Mouse (Mus musculus) embryo, embryonic 10 days (tissue): Measurements from ENCODE around the gene Rasgrf1.
"Not testable (repeated sequence)": the region's sequence is repeated elsewhere in the genome, so short reads cannot be mapped to it uniquely, and the experiment has no call there.

Experiments
- DNase-seq: peaks from one replicate; pipeline ENCODE4 v3.0.0-alpha.2; 2015; ENCODE audit warnings: low spot score

The Rasgrf1 gene

GRCm38 (mm10) chr9:90036313-90036712 is 126.6 kb downstream of the Rasgrf1 start:
- no peak for DNase-seq

DNA sequence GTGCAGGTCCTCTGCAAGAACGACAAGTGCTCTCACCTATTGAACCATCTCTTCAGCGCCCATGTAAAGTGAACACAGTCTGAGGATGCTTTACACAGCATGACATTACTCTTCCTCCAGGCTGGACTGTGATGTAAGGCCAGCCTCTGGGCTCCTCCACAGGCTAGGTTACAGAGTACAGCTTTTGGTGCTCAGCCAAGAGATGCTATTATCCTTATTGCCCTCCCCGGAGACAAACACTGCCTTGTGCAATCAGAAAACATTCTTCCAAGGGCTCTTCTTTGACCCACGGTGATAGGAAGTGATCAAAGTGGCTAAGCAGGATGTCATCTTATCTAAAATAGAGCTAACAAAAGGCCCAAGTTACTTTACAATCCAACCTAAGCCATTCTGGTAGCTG is 128.8 kb downstream of the Rasgrf1 start:
- DNase-seq: no peak

GRCm38 (mm10) chr9:90040916-90041315 is 131.2 kb downstream of the Rasgrf1 start:
- DNase-seq: no peak

DNA sequence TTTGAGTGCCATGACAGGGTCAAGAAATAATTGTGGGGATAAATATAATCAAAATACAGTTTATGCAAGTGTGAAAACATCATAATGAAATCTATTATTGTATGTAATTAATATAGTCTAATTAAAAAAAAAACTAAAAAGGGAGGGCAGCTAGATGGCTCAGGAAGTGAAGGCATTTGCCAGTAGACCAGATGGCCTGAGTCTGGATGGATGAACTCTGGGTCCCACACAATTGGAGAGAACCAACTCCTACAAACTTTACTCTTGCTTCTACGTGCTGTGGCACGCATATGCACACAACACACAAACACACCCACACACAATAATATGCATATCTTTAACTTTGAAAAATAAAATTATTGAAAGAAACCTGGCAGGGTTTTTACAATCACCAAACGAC is 131.8 kb downstream of the Rasgrf1 start:
- DNase-seq: no peak

DNA sequence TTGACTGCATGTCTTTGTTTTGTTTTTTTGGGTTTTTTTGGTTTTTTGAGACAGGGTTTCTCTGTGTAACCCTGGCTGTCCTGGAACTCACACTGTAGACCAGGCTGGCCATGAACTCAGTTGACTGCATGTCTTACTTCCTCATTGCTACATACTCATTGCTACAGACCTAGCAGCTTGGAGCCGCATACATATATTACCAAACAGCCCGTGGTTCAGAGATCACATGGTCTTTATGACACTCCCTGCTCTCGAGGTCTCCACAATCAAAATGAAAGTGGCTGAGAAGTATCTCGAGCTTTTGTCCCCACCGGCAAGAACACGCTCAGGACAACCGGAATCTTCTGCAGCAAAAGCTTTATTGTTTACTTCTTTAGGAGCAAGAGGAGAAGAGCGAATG is 133.2 kb downstream of the Rasgrf1 start:
- DNase-seq: not testable (repeated sequence)

- DNase-seq: no peak
Measured at GRCm38 (mm10) chr9:90045191-90045590, 135.5 kb downstream of the Rasgrf1 start.

DNA sequence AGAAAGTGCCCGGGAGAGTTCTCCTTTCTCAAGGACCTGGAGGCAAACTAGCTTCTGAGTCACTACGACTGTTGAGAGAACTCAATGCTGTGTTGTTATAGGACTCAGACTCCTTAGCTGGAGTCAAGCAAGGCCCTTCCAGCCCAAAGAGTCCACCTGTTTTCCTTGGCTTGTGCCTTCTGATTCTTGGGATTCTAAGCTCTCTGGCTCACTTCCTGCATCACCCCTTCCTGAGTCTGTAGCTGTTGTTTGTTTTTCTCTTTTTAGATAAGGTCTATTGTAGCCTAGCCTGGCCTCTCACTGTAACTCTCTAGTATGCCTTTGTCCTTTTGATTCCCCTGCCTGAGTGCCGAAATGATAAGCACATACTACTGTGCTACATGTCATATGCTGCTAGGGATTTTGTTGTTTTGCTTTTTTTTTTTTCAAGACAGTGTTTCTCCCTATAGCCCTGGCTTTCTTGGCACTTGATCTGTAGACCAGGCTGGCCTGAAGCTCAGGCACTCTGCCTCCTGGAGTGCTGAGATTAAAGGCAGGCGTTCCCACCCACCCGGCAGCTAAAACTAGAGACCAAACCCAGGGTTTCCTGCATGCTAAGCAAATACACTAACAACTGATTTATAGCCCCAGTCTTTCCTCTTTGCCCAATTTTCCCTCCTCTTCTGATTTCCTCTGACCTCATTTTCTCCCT is 138.4 kb downstream of the Rasgrf1 start:
- no peak for DNase-seq

DNA sequence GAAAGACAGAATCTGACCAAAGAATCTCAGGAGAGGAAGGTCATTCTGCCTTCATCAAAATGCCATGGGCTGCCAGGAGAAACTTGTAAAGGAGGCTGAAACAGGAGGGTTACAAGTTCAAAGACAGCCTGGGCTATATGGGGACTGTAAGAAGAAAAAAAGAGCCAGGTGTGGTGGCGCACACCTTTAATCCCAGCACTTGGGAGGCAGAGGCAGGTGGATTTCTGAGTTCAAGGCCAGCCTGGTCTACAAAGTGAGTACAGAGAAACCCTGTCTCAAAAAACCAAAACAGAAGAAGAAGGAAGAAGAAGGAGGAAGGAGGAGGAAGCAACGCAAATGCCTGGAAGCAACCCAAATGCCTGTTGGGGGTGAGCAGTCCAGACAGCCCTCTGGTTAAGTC is 144.1 kb downstream of the Rasgrf1 start, which contains the start of gene Ctsh:
TSS of gene Ctsh (plus strand) at position 301 of the 400 bp plus-strand sequence.
- DNase-seq: no peak

GRCm38 (mm10) chr9:90054371-90055145 is 144.8 kb downstream of the Rasgrf1 start:
- peak; percentile 84 for DNase-seq

- no peak for DNase-seq
Measured at GRCm38 (mm10) chr9:90055409-90055808, 145.7 kb downstream of the Rasgrf1 start.

DNA sequence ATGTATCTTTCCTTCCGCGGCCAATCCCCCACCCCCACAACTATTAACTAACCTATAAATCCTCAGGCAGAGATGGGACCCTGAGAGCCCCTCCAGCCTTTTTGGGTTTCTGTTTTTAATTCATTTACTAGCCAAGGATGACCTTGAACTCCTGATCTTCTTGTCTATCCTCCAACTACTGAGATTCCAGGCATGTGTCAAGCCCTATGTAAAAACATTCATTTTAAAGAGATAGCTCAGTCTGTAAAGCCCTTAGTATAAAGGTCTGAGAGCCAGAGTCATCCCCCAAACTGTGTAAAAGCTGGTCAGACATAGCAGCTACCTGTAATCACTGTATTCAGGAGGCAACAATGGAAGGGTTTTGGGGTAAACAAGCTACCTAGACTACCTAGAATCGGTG is 146.2 kb downstream of the Rasgrf1 start:
- no peak for DNase-seq

- no peak for DNase-seq
Measured at GRCm38 (mm10) chr9:90056716-90057115, 147.0 kb downstream of the Rasgrf1 start.

DNA sequence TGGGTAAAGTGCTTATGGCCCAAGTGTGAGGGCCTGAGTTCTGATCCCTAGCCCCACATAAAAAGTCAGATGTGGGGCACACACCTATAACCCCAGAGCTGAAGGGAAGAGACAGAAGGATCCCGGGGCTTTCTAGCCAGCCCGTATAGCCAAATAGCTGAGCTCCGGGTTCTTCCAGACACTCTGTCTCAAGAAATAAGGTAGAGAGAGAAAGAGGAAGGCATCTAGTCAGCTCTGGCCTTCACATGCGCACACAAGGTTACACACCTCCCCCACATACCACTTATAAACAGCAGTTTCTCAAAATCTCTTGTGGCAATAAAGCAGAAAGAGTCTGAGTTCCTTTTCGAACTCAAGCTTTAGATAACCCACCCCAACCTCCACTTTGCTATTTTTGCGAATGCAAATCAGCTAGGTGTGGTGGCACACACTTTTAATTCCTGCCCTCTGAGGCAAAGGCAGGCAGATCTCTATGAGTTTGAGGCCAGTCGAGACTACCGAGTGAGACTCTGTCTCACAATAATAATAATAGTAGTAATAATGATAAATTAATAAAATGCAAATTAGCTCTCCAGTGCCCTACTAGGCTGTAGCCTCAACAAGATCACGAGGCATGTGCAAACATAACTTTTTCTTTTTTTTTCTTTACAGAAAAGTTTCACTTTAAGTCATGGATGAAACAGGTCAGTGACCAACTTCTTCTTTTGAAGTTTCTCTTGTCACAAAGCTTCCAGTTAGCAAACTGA is 150.3 kb downstream of the Rasgrf1 start:
- DNase-seq: no peak

- DNase-seq: no peak
Measured at GRCm38 (mm10) chr9:90060574-90060875, 150.8 kb downstream of the Rasgrf1 start.

GRCm38 (mm10) chr9:90060932-90061331 is 151.2 kb downstream of the Rasgrf1 start:
- not testable (repeated sequence) for DNase-seq

DNA sequence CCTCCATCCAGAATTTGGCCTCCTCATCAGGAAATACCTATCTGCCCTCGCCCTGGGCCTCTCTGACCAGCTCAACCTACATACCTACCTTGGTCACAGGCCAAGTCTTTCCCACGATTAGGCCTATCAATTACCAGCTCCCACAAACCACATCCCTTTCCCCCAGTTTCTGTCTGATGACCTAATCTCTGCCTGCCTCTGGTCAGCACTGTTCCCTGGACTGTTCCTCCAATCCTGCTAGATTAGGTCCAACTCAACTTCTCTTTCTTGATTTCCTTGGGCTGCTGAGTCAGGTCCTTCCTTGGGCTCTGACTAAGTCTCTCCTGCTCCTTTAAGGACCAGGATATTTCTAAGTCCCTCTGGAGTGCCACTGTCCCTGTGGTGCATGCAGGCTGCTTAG is 157.6 kb downstream of the Rasgrf1 start:
- DNase-seq: no peak

DNA sequence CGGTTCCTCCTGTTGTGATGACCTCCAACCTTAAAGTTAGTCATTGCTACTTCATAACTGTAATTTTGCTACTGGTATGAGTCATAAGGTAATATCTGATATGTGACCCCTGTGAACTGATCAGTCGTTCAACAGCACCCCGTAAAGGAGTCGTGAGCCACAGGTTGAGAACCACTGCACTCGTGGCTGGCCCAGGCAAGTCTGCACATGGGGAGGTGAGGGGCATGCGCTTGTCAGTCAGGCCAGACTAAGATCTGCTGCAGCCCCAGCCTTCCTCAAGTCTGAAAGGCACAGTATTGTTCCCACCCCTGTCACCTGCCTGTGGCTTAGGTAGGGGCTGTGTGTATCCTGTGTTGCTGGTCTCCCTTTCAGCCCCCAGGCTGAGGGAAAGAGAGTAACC is 159.1 kb downstream of the Rasgrf1 start:
- no peak for DNase-seq

GRCm38 (mm10) chr9:90069485-90069884 is 159.8 kb downstream of the Rasgrf1 start:
- DNase-seq: no peak

GRCm38 (mm10) chr9:90070174-90070573 is 160.5 kb downstream of the Rasgrf1 start:
- no peak for DNase-seq

GRCm38 (mm10) chr9:90075336-90075735 is 165.6 kb downstream of the Rasgrf1 start:
- no peak for DNase-seq

DNA sequence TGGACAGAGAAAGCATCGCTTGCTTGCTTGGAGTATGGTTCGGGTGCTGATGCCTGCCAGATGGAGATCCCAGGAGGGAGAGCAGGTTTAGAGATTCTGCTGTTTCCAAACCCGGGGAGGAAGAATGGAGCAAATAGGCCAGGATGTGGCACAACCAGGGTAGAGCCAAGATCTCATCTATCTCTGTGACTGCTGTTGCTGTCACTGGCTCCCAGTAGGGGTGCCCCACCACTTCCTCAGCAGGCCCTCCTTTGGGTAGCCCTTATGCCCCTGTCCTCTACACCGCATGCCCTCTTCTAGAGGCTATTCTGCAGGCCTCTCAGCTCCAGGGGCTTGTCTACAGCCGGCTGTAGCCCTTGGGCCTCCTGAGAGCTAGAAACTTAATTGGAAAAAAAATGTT is 166.4 kb downstream of the Rasgrf1 start:
- no peak for DNase-seq
